Mouse (Mus musculus) megakaryocyte, adult 5-6 weeks (primary cell): ENCODE measurements around the gene Ralgds. TPM values are rescaled to one million over a fixed set of nuclear protein-coding genes. Genes with fewer than 3 reads are reported as not detected.

Source experiments
- ATAC-seq: 2 replicates; pipeline ENCODE4 v1.8.0; 2016; ENCODE audit warnings: mild to moderate bottlenecking, inconsistent platforms; ENCODE audit not compliant: poor library complexity, severe bottlenecking
- total RNA-seq, 2 experiments: library from RNA; stranded (forward) in 1 of 2; stranded (reverse) in 1 of 2; fragments of 153-499, 151-499 nt in 1 of 2; fragments of 221-1000, 200-1000 nt in 1 of 2; gene quantifications; 2 replicates each; pipeline versions ENCODE4 v1.2.3 to v1.2.4; 2015 to 2017

Gene Ralgds
- total RNA-seq, 2 experiments from 2014 or later, result 1.4 to 2.1 TPM

DNA sequence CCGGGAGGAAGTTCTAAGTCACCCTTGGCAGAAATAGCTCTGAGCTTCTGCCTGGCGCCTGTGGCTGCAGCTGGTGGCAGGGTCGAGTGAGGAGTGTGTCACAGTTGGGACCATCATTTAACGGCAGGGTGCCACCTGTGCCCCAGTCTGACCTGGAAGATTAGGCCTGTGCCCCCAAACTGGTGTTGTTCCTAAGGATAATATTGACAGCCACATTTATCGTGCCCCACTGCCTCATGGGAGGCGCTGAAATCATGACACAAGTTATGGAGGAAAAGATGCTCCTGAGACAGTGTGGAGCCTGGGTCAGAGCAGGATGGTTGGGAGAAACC is 86.6 kb downstream of the Ralgds start:
- ATAC-seq, result no peak

DNA sequence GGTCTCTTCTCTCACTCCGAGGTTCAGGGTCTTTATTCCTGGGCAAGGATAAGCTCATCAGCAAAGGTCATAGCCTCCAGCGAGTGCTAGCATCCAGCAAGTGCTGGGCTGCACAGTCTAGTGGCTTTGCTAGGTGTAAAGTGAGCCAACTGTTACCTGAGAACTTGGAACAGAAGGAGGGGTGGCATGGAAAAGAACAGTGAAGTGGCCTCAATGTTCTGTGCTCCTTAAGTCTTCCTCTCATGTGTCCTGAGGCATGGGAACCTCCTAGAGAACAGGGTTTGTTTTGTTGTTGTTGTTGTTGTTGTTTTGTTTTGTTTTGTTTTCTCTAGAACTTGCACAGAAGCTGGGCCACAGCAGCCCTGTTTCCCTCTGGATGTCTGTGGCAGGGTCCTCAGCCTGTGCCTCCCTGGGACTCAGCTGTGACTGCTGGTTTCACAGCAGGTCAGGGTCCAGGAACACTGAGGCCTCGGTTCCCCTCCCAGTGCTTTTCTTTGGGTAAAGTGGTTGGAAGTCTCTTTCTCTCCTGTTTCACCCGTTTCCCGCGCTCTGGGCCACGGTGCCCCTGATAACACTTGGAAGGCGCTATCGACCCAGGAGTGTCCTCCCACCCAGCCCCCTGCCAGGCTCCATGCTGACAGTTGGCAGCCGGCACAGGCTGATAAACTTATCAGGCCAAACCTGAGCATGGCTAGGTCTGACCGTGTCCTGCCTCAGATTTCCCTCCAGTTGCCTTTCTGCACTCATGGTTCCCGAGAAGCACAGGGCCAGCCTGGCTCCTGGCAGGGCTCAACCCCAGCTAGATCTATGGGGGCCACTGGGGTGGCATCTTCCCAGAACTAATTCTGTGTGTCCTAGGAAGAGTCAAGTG is 89.0 kb downstream of the Ralgds start:
- ATAC-seq, result peak; percentile 48

Other genes starting within 250 kb of the Ralgds start
- gene Ppp1r26, start 66.3 kb upstream of the Ralgds start, total RNA-seq (2015), result 0.21 and 0.29 TPM in 2 replicates
- gene Ppp1r26, start 66.3 kb upstream of the Ralgds start, total RNA-seq (2017), result 0.37 and 0.40 TPM in 2 replicates
- not detected in 2 replicates for gene 1700007K13Rik, start 46.8 kb upstream of the Ralgds start, total RNA-seq (2015)
- gene 1700007K13Rik, start 46.8 kb upstream of the Ralgds start, total RNA-seq (2017), result not detected in 2 replicates
- gene Mrps2, start 45.1 kb upstream of the Ralgds start, total RNA-seq (2015), result 29.0 and 29.3 TPM in 2 replicates
- 15.7 and 16.7 TPM in 2 replicates for gene Mrps2, start 45.1 kb upstream of the Ralgds start, total RNA-seq (2017)
- gene Gbgt1, start 16.2 kb upstream of the Ralgds start, total RNA-seq (2015), result not detected in 2 replicates
- 0.48 TPM in 1 of 2 replicates, not detected in the other for gene Gbgt1, start 16.2 kb upstream of the Ralgds start, total RNA-seq (2017)
- not detected in 2 replicates for gene Gm10134, start 7.0 kb upstream of the Ralgds start, total RNA-seq (2015)
- gene Gm10134, start 7.0 kb upstream of the Ralgds start, total RNA-seq (2017), result not detected in 2 replicates
- not detected in 2 replicates for gene Cel, start 50.3 kb downstream of the Ralgds start, total RNA-seq (2015)
- not detected in 2 replicates for gene Cel, start 50.3 kb downstream of the Ralgds start, total RNA-seq (2017)
- gene Gtf3c5, start 70.6 kb downstream of the Ralgds start, total RNA-seq (2015), result 12.2 and 15.2 TPM in 2 replicates
- gene Gtf3c5, start 70.6 kb downstream of the Ralgds start, total RNA-seq (2017), result 10.3 and 13.7 TPM in 2 replicates
- 2.9 and 7.4 TPM in 2 replicates for gene Gfi1b, start 108.9 kb downstream of the Ralgds start, total RNA-seq (2015)
- 6.1 and 7.8 TPM in 2 replicates for gene Gfi1b, start 108.9 kb downstream of the Ralgds start, total RNA-seq (2017)
- 8.9 and 10.9 TPM in 2 replicates for gene Tsc1, start 128.1 kb downstream of the Ralgds start, total RNA-seq (2015)
- gene Tsc1, start 128.1 kb downstream of the Ralgds start, total RNA-seq (2017), result 11.7 and 12.9 TPM in 2 replicates
- 19.2 and 23.6 TPM in 2 replicates for gene Spaca9, start 186.6 kb downstream of the Ralgds start, total RNA-seq (2015)
- gene Spaca9, start 186.6 kb downstream of the Ralgds start, total RNA-seq (2017), result 23.2 and 28.0 TPM in 2 replicates
- 17.0 and 18.0 TPM in 2 replicates for gene Ak8, start 187.0 kb downstream of the Ralgds start, total RNA-seq (2015)
- gene Ak8, start 187.0 kb downstream of the Ralgds start, total RNA-seq (2017), result 5.9 and 6.4 TPM in 2 replicates